Mouse (Mus musculus) intestine, embryonic 14.5 days (tissue): ENCODE results near the gene Notch2. TPM values are rescaled to one million over a fixed set of nuclear protein-coding genes. Genes with fewer than 3 reads are reported as not detected.

ENCODE experiments used
- ATAC-seq: fragments of 200-750 bp; cut with Nextera tagmentation; replicated peaks from 2 replicates; pipeline ENCODE4 v1.8.0; 2017; ENCODE audit warnings: low read depth, moderate number of reproducible peaks, moderate TSS enrichment, moderate library complexity; ENCODE audit not compliant: low FRiP score, low TSS enrichment
- DNase-seq: peaks from one replicate; pipeline ENCODE4 v3.0.0-alpha.2; 2018; ENCODE audit warnings: low spot score
- H3K27ac ChIP-seq: fragments of 300-500 bp; sonication (generic); 2 replicates; pipeline ENCODE4 v1.5.1; 2014; ENCODE audit warnings: low read depth, mild to moderate bottlenecking, control low read depth
- H3K27me3 ChIP-seq: fragments of 300-500 bp; sonication (generic); replicated peaks from 2 replicates; pipeline ENCODE4 v1.6.1; 2014; ENCODE audit warnings: low read length, control low read depth; ENCODE audit not compliant: control insufficient read depth, insufficient read depth
- H3K36me3 ChIP-seq: fragments of 300-500 bp; sonication (generic); 2 replicates; pipeline ENCODE4 v1.6.1; 2014; ENCODE audit warnings: low read length, control low read depth; ENCODE audit not compliant: control insufficient read depth, insufficient read depth
- H3K4me1 ChIP-seq: fragments of 300-500 bp; sonication (generic); replicated peaks from 2 replicates; pipeline ENCODE4 v1.6.1; 2014; ENCODE audit warnings: low read length, control low read depth, mixed read lengths; ENCODE audit not compliant: control insufficient read depth, insufficient read depth
- H3K4me2 ChIP-seq: fragments of 300-500 bp; sonication (generic); 2 replicates; pipeline ENCODE4 v1.6.1; 2014; ENCODE audit warnings: low read length
- H3K4me3 ChIP-seq: fragments of 300-500 bp; sonication (generic); 2 replicates; pipeline ENCODE4 v1.5.1; 2014; ENCODE audit warnings: low read depth, low read length, control low read depth, mixed read lengths
- H3K9ac ChIP-seq: fragments of 300-500 bp; sonication (generic); 2 replicates; pipeline ENCODE4 v1.6.1; 2014; ENCODE audit warnings: mild to moderate bottlenecking, low read length
- H3K9me3 ChIP-seq: fragments of 300-500 bp; sonication (generic); 2 replicates; pipeline ENCODE4 v1.6.1; 2016; ENCODE audit warnings: low read length, control low read depth; ENCODE audit not compliant: control insufficient read depth
- WGBS: fragments of 180-500 bp; shearing (Covaris S2); extraction: QIAGEN DNeasy Blood & Tissue Kit; methylation state at CpG from one replicate; pipeline ENCODE4 v1.1.7; 2014; 5-methylcytosine and 5-hydroxymethylcytosine counted together
- polyA plus RNA-seq: library from polyadenylated mRNA; unstranded; fragments of >200 nt; fragmentation: Nextera tagmentation; extraction: Ambion mirVana; gene quantifications from 2 replicates; pipeline ENCODE4 v1.2.1, GENCODE M21; 2014

The Notch2 gene
- polyA plus RNA-seq, 1 experiment from 2014 or later, result 30.0 TPM

GRCm38 (mm10) chr3:98063186-98063771 is 50.0 kb downstream of the Notch2 start:
- Histone ChIP-seq H3K4me1 (peaks cover 77% of the 10 kb centered on the region), H3K27me3 (no peaks in the 10 kb centered on the region), H3K27ac (peak overlapping the region; percentile 92), H3K4me3 (no peak overlapping the region), H3K4me2 (peak overlapping the region; percentile 6), H3K9ac (no peak overlapping the region), H3K9me3 (no peaks in the 10 kb centered on the region), H3K36me3 (no peaks in the 10 kb centered on the region)
- ATAC-seq, result peak; percentile 64
- WGBS, result 25% methylated on average over 8 of the region's 8 CpGs
- peak; percentile 71 for DNase-seq

DNA sequence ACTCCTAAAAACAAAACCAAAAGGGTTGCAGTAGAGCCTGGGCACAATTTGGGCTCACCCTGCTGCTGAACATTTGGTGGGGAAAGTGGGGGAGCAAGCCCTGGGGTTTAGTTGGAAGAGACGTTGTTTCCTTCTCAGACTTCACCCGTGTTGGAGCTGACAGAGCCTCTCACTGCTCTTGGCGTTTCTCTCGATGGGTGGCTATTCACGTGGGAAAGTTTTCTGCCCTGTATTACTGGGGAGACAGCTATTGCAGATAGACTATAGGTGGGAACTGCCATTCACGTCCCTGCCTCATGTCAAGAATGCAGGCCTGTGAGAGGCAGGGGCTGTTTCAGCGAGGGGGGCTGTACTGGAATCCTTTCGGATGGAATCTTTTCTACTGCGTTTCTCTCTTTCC is 50.5 kb downstream of the Notch2 start:
- Histone ChIP-seq H3K4me2 (peak overlapping the region; percentile 6; the same call in 1 of the 2 replicates), H3K36me3 (no peaks in the 10 kb centered on the region), H3K4me3 (no peak overlapping the region), H3K9me3 (no peaks in the 10 kb centered on the region), H3K4me1 (peaks cover 78% of the 10 kb centered on the region), H3K27ac (peak overlapping the region; percentile 92), H3K9ac (no peak overlapping the region), H3K27me3 (no peaks in the 10 kb centered on the region)
- DNase-seq, result no peak
- 0 out of 2 replicates have a peak, but pooled peaks have one; percentile 30 for ATAC-seq
- WGBS, result 20% methylated on average over 9 of the region's 9 CpGs

GRCm38 (mm10) chr3:98065004-98065403 is 51.7 kb downstream of the Notch2 start:
- DNase-seq, result no peak
- Histone ChIP-seq H3K36me3 (no peaks in the 10 kb centered on the region), H3K9me3 (no peaks in the 10 kb centered on the region), H3K27ac (peak overlapping the region; percentile 92), H3K9ac (no peak overlapping the region), H3K27me3 (no peaks in the 10 kb centered on the region), H3K4me3 (no peak overlapping the region), H3K4me1 (peaks cover 74% of the 10 kb centered on the region), H3K4me2 (no peak overlapping the region)
- 88% methylated on average over 8 of the region's 8 CpGs for WGBS
- no peak for ATAC-seq

DNA sequence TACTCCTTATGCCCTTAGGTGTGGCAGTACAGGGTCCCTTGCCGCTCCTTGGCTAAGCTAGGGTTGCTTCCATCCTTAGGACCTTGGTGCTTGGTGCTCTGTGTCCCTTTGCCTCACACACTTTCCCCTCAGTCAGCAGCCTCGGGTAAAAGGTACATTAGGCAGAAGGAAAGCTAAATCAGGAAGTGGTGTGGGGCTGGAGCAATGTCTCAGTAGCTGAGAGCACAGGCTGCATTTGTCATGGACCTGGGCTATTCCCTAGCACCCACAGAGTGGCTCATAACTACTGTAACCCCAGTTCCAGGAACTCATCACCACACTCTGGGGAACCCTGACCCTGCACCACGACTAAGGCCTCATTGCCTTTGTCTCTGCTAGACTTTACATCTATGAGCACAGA is 53.1 kb downstream of the Notch2 start:
- Histone ChIP-seq H3K9me3 (no peaks in the 10 kb centered on the region), H3K27ac (no peak overlapping the region), H3K4me1 (peaks cover 60% of the 10 kb centered on the region), H3K4me2 (no peak overlapping the region), H3K36me3 (peaks cover 9% of the 10 kb centered on the region; the same call in 1 of the 2 replicates), H3K27me3 (no peaks in the 10 kb centered on the region), H3K4me3 (no peak overlapping the region), H3K9ac (no peak overlapping the region)
- DNase-seq (no peak), ATAC-seq (no peak)
- 81% methylated on average over 3 of the region's 3 CpGs for WGBS

GRCm38 (mm10) chr3:98067413-98067812 is 54.1 kb downstream of the Notch2 start:
- Histone ChIP-seq H3K27ac (peak overlapping the region; percentile 16; the same call in 1 of the 2 replicates), H3K36me3 (peaks cover 17% of the 10 kb centered on the region), H3K9ac (no peak overlapping the region), H3K4me3 (no peak overlapping the region), H3K4me2 (no peak overlapping the region), H3K9me3 (no peaks in the 10 kb centered on the region), H3K27me3 (no peaks in the 10 kb centered on the region), H3K4me1 (peaks cover 50% of the 10 kb centered on the region)
- WGBS, result 55% methylated on average over 3 of the region's 3 CpGs
- ATAC-seq (no peak), DNase-seq (no peak)

DNA sequence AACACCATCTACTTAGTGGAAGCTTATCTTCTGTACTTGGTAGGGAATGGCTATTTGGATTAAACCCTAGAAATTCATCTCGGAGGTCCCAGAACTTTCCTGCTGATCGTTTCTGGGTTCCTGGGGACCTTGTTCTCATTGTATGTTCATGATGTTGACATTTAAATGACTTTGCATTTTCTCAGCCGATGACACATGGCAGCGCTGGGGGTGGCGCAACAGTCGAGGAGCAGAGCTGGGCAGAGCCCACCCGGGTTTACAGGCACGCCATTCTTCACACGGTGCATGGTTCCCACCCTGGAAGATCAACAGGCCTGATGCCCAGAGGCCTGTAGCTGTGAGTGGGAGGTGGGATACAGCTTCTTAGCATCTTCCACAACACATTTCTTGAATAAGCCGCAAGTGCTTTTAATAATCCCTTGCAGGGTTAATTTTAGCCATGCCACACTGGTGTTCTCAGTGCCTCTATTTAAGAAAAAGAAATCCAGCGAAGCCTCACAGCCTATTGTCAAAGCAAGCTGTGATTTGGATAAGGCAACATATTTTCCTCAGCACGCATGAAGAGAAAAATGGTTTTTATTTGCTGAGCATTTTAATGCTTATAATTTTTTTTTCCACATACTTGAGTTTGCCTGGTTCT is 54.6 kb downstream of the Notch2 start:
- DNase-seq, result no peak
- H3K9ac ChIP-seq, result no peak overlapping the region
- peaks cover 23% of the 10 kb centered on the region for H3K36me3 ChIP-seq
- no peaks in the 10 kb centered on the region for H3K27me3 ChIP-seq
- H3K4me2 ChIP-seq, result no peak overlapping the region
- no peak overlapping the region for H3K4me3 ChIP-seq
- H3K27ac ChIP-seq, result peak overlapping the region; percentile 16; the same call in 1 of the 2 replicates
- no peak for ATAC-seq
- H3K4me1 ChIP-seq, result peaks cover 44% of the 10 kb centered on the region
- WGBS, result 78% methylated on average over 12 of the region's 12 CpGs
- no peaks in the 10 kb centered on the region for H3K9me3 ChIP-seq

DNA sequence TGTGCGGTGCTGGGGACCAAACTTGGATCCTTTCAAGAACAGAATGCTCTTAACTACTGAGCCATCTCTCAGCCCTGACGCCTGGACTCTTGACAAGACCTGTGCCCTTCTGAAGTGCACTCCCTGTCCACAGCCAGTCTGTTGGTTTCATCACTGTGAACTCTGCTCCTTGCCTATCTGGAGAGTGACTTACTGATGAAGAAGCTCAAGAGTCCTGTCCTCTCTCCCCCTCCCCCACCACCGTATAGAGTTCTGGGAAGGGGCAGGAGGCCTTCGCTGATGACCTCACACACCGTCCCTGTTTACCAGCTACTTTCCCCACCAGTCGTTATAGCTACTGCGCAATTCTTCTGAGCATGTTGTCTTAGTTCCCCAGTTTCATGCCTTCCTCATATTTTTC is 55.8 kb downstream of the Notch2 start:
- peaks cover 33% of the 10 kb centered on the region for H3K36me3 ChIP-seq
- whole genome bisulfite sequencing, result 72% methylated on average over 7 of the region's 7 CpGs
- DNase-seq (no peak), ATAC-seq (no peak)
- no peaks in the 10 kb centered on the region for H3K27me3 ChIP-seq
- H3K27ac ChIP-seq, result no peak overlapping the region
- no peak overlapping the region for H3K4me3 ChIP-seq
- H3K9ac ChIP-seq, result no peak overlapping the region
- no peaks in the 10 kb centered on the region for H3K9me3 ChIP-seq
- H3K4me2 ChIP-seq, result no peak overlapping the region
- H3K4me1 ChIP-seq, result peaks cover 38% of the 10 kb centered on the region

GRCm38 (mm10) chr3:98069856-98070255 is 56.5 kb downstream of the Notch2 start:
- H3K4me1 ChIP-seq, result peaks cover 31% of the 10 kb centered on the region
- H3K4me2 ChIP-seq, result no peak overlapping the region
- peaks cover 38% of the 10 kb centered on the region for H3K36me3 ChIP-seq
- H3K9me3 ChIP-seq, result no peaks in the 10 kb centered on the region
- H3K27me3 ChIP-seq, result no peaks in the 10 kb centered on the region
- no peak for ATAC-seq
- no peak overlapping the region for H3K4me3 ChIP-seq
- no peak overlapping the region for H3K9ac ChIP-seq
- H3K27ac ChIP-seq, result no peak overlapping the region
- 87% methylated on average over 3 of the region's 3 CpGs for WGBS
- DNase-seq, result no peak

DNA sequence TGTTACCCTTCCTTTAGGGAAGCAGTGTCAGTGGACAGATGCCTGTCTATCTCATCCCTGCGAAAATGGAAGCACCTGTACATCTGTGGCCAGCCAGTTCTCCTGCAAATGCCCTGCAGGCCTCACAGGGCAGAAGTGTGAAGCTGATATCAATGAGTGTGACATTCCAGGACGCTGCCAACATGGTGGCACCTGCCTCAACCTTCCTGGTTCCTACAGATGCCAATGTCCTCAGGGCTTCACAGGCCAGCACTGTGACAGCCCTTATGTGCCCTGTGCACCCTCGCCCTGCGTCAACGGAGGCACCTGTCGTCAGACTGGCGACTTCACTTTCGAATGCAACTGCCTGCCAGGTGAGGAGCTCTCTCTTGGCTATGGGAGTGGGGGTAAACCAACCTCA is 59.2 kb downstream of the Notch2 start:
- Histone ChIP-seq H3K4me2 (no peak overlapping the region), H3K27ac (no peak overlapping the region), H3K27me3 (no peaks in the 10 kb centered on the region), H3K9ac (no peak overlapping the region), H3K36me3 (peaks cover 55% of the 10 kb centered on the region), H3K9me3 (no peaks in the 10 kb centered on the region), H3K4me1 (peaks cover 13% of the 10 kb centered on the region; the same call in 1 of the 2 replicates), H3K4me3 (no peak overlapping the region)
- 94% methylated on average over 8 of the region's 8 CpGs for WGBS
- ATAC-seq (no peak), DNase-seq (no peak)
